Mouse (Mus musculus) liver, adult 2 months (tissue): ENCODE data around the gene Syn3. TPM values are rescaled to one million over a fixed set of nuclear protein-coding genes. Genes with fewer than 3 reads are reported as not detected.

Experiments used
- DNase-seq: peaks from one replicate; pipeline ENCODE4 v3.0.0-alpha.2; 2011; ENCODE audit warnings: low read depth, low spot score; ENCODE audit errors: extremely low read depth
- H3K27ac ChIP-seq: fragments of 200-500 bp; replicated peaks from 2 replicates; pipeline ENCODE4 v1.5.1; 2012; ENCODE audit warnings: low read depth, mild to moderate bottlenecking, control low read depth, inconsistent platforms, low read length; ENCODE audit not compliant: insufficient read depth
- H3K27me3 ChIP-seq: fragments of 200-500 bp; 2 replicates; pipeline ENCODE4 v1.6.1; 2012; ENCODE audit warnings: mild to moderate bottlenecking, moderate library complexity, low read length, inconsistent platforms; ENCODE audit not compliant: control insufficient read depth, insufficient read depth
- H3K36me3 ChIP-seq: fragments of 200-500 bp; 2 replicates; pipeline ENCODE4 v1.6.1; 2012; ENCODE audit warnings: low read length, inconsistent platforms; ENCODE audit not compliant: control insufficient read depth, insufficient read depth
- H3K4me1 ChIP-seq: fragments of 200-500 bp; 2 replicates; pipeline ENCODE4 v1.6.1; 2011; ENCODE audit warnings: low read length; ENCODE audit not compliant: control insufficient read depth, insufficient read depth
- H3K4me3 ChIP-seq: fragments of 200-500 bp; 2 replicates; pipeline ENCODE4 v1.5.1; 2011; ENCODE audit warnings: low read depth, mild to moderate bottlenecking, control low read depth, low read length, moderate library complexity; ENCODE audit not compliant: insufficient read depth
- H3K79me2 ChIP-seq: fragments of 200-500 bp; 2 replicates; pipeline ENCODE4 v1.6.1; 2012; ENCODE audit warnings: inconsistent platforms, mild to moderate bottlenecking, low read length, moderate library complexity; ENCODE audit not compliant: control insufficient read depth, insufficient read depth
- H3K9ac ChIP-seq: fragments of 200-500 bp; 2 replicates; pipeline ENCODE4 v1.6.1; 2012; ENCODE audit warnings: low read depth, mild to moderate bottlenecking, control low read depth, inconsistent platforms, low read length
- CTCF ChIP-seq: fragments of 200-500 bp; IDR thresholded peaks from 2 replicates; pipeline ENCODE4 v1.5.1; 2011; ENCODE audit warnings: low read depth, low read length, control low read depth
- POLR2A ChIP-seq: fragments of 200-500 bp; IDR thresholded peaks from 2 replicates; pipeline ENCODE4 v1.6.1; 2011; ENCODE audit warnings: low read length, control low read depth; ENCODE audit not compliant: insufficient read depth; ENCODE audit errors: extremely low read depth
- WGBS: fragments of 180-500 bp; shearing (Covaris S2); methylation state at CpG from one replicate; pipeline ENCODE4 v1.1.7; 2018; 5-methylcytosine and 5-hydroxymethylcytosine counted together
- polyA plus RNA-seq: library from polyadenylated mRNA; depleted of rRNA; stranded (reverse); fragments of >200 nt; gene quantifications from 2 replicates; pipeline ENCODE4 v1.2.3, GENCODE M21; 2012
- total RNA-seq: library from RNA; depleted of rRNA; stranded (reverse); fragments of >200 nt; gene quantifications from 2 replicates; pipeline ENCODE4 v1.2.3, GENCODE M21; 2014

Gene Syn3
- total and polyA plus RNA-seq, 2 experiments, result 0.81 to 0.83 TPM

- DNase-seq, result no peak
- TF ChIP-seq POLR2A (no peak), CTCF (no peak)
- H3K9ac ChIP-seq, result no peak overlapping the region
- 97% methylated on average over 1 of the region's 1 CpGs for WGBS
- no peaks in the 10 kb centered on the region for H3K27me3 ChIP-seq
- H3K79me2 ChIP-seq, result no peaks in the 10 kb centered on the region
- no peak overlapping the region for H3K4me3 ChIP-seq
- H3K4me1 ChIP-seq, result no peaks in the 10 kb centered on the region
- H3K36me3 ChIP-seq, result no peaks in the 10 kb centered on the region
- no peak overlapping the region; the same call in 1 of the 2 replicates for H3K27ac ChIP-seq
These were observed 433.0 kb downstream of the Syn3 start for GRCm38 (mm10) chr10:86065661-86066060.

DNA sequence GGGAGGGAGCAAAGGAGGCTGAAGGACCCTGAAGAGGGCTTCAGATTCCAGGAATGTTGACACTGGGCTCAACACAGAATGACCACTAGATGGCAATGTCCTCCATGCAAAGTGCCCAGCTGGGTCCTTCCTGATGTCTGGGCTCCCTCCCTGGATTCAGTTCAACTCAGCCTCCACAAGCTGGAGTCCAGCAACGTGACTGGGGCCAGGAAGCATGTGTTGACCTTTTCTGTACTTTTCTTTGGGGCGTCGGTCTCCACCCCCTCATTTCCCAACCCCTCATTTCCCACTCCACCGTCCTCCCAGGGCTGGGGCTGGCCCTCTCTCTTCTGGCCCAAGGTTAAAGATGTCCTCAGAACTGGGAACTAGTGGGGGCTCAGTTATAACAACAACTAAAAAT, 433.8 kb downstream of the Syn3 start:
- no peaks in the 10 kb centered on the region for H3K27me3 ChIP-seq
- TF ChIP-seq POLR2A (no peak), CTCF (peak; percentile 91)
- no peak overlapping the region for H3K4me3 ChIP-seq
- H3K79me2 ChIP-seq, result no peaks in the 10 kb centered on the region
- WGBS, result 4% methylated on average over 4 of the region's 4 CpGs
- peak; percentile 68 for DNase-seq
- no peaks in the 10 kb centered on the region for H3K36me3 ChIP-seq
- no peaks in the 10 kb centered on the region for H3K4me1 ChIP-seq
- no peak overlapping the region for H3K9ac ChIP-seq
- H3K27ac ChIP-seq, result no peak overlapping the region

DNA sequence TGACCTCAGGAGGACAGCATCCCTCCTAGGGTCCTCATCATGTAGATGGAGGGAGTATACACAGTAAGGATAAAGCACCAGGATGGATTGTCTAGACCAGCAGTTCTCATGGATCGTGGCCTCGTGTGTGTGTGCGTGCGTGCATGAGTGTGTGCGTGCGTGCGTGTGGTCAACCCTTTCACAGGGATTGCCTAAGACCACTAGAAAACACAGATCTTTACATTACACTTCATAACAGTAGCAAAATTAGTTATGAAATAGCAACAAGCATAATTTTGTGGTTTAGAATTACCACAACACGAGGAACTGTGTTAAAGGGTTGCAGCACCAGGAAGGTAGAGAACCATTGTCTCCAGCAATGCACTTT, 435.7 kb downstream of the Syn3 start:
- Histone ChIP-seq H3K27me3 (no peaks in the 10 kb centered on the region), H3K79me2 (no peaks in the 10 kb centered on the region), H3K36me3 (no peaks in the 10 kb centered on the region), H3K4me3 (no peak overlapping the region), H3K4me1 (no peaks in the 10 kb centered on the region), H3K27ac (no peak overlapping the region), H3K9ac (no peak overlapping the region)
- TF ChIP-seq POLR2A (no peak), CTCF (no peak)
- no peak for DNase-seq
- 93% methylated on average over 8 of the region's 8 CpGs for WGBS

GRCm38 (mm10) chr10:86062261-86063017, 436.3 kb downstream of the Syn3 start:
- Histone ChIP-seq H3K27me3 (no peaks in the 10 kb centered on the region), H3K79me2 (no peaks in the 10 kb centered on the region), H3K9ac (no peak overlapping the region), H3K4me1 (no peaks in the 10 kb centered on the region), H3K36me3 (no peaks in the 10 kb centered on the region), H3K27ac (no peak overlapping the region), H3K4me3 (no peak overlapping the region)
- no peak for DNase-seq
- WGBS, result 70% methylated on average over 5 of the region's 5 CpGs
- TF ChIP-seq CTCF (no peak), POLR2A (no peak)

- no peaks in the 10 kb centered on the region for H3K27me3 ChIP-seq
- no peaks in the 10 kb centered on the region for H3K79me2 ChIP-seq
- no peaks in the 10 kb centered on the region for H3K36me3 ChIP-seq
- WGBS, result 79% methylated on average over 3 of the region's 3 CpGs
- no peak overlapping the region for H3K9ac ChIP-seq
- TF ChIP-seq CTCF (no peak), POLR2A (no peak)
- no peak overlapping the region for H3K27ac ChIP-seq
- no peaks in the 10 kb centered on the region for H3K4me1 ChIP-seq
- no peak for DNase-seq
- H3K4me3 ChIP-seq, result no peak overlapping the region
These were observed 438.4 kb downstream of the Syn3 start for GRCm38 (mm10) chr10:86060267-86060666.

DNA sequence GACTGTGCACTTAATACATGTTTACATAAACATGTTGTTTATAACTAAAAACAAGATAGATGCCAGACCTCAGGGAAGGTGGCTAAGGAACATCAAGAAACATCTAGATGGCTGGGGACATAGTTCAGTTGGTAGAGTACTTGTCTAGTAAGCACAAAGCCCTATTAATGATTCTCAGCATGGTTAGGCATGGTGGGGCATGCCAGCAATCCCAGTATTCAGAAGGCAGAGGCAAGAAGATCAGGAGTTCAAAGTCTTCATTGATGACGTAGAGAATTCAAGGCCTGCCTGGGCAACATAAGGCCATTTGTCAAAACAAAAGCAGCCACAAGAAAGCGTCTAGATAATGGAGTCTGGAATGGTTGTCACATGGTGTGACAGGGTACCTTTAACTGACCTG, 441.0 kb downstream of the Syn3 start:
- DNase-seq, result peak; percentile 46
- Histone ChIP-seq H3K4me1 (no peaks in the 10 kb centered on the region), H3K27ac (no peak overlapping the region), H3K4me3 (no peak overlapping the region), H3K27me3 (no peaks in the 10 kb centered on the region), H3K9ac (no peak overlapping the region), H3K36me3 (no peaks in the 10 kb centered on the region), H3K79me2 (no peaks in the 10 kb centered on the region)
- TF ChIP-seq CTCF (no peak), POLR2A (no peak)
- WGBS, result 58% methylated on average over 2 of the region's 2 CpGs
